Mouse (Mus musculus): ENCODE measurements around the gene Ext2. TPM values are rescaled to one million over a fixed set of nuclear protein-coding genes. Genes with fewer than 3 reads are reported as not detected.
A peak's percentile ranks its signal among the peaks of the same experiment; 100 is the strongest.

Gene Ext2
- polyA plus RNA-seq, 1 experiment from 2014 or later, result 71.3 TPM

DNA sequence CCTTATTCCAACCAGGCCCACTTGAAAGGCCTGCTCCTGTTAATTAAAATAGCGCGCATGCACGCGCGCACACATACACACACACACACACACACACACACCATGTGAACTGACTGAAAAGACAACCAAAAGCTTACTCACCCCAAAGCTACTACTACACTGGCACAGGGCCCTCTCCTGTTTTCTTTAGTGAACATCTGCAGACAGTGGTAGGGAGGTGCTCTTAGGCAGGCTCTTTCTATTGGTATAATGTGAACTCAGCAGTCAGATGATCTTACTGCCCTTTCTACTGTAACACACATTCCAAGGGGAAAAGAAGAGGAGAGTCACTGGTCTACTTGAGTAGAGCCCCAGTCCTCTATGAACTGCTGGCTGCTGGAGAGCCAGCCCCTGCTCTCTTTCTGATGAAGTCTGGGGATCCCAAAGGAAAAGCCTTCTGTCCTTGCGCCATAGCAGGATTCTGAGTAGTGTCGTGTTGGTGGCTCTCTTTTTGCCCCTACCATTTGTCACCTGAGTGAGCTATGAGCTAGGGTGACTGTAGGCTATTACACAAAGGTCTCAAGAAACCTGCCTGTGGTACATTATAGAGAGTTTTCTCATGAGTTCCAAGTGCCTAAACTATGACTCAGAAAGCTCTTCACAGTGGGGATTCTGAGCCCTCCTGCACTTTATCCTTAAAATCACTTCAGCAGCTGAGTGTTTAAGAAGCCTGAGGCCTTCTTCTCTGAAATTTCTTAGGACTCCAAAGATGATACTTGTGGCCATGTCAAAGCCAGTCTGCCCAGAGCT, 45.9 kb downstream of the Ext2 start:
- 0 out of 2 replicates have a peak, but pooled peaks cover 3% of the 10 kb centered on the region for H3K36me3 ChIP-seq (ENCODE audit: control insufficient read depth, insufficient read depth, low read length)
- no peaks in the 10 kb centered on the region for H3K27me3 ChIP-seq (ENCODE audit: control insufficient read depth, insufficient read depth, low read depth, low read length)
- no peak for ATAC-seq
- H3K27ac ChIP-seq (ENCODE audit: low read length), result no peak overlapping the region
- H3K4me3 ChIP-seq (ENCODE audit: low read depth, low read length), result no peak overlapping the region
- no peaks in the 10 kb centered on the region for H3K9me3 ChIP-seq (replicated peaks; ENCODE audit: control insufficient read depth, low read length, poor library complexity, severe bottlenecking)
- no peak overlapping the region for H3K9ac ChIP-seq (ENCODE audit: low read depth, low read length)
- no peak overlapping the region for H3K4me2 ChIP-seq (ENCODE audit: low read length)
- peaks cover 14% of the 10 kb centered on the region; the same call in 1 of the 2 replicates for H3K4me1 ChIP-seq (ENCODE audit: control insufficient read depth, insufficient read depth, low read length)
- WGBS, result 87% methylated on average over 7 of the region's 7 CpGs

DNA sequence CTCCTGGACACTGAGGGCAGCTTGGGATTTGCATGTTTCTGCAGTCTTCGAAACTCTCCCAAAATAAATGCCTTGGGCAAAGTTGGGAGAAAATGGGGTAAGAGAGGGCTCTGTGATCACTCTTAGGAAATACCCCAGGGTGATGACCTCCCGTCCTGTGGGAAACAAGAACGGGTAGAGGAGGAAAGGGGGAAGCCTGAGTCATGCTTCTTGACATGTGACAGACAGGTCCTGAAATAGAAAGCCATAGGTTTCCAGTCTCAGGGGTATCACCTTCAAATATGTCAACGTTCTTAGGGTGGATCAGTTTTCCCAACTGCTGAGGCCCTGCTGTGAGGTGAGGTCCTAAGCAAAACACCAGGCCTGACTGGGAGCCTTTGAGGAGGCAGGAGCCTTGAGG, 46.9 kb downstream of the Ext2 start:
- no peak overlapping the region for H3K4me2 ChIP-seq (ENCODE audit: low read length)
- H3K9ac ChIP-seq (ENCODE audit: low read depth, low read length), result no peak overlapping the region
- no peaks in the 10 kb centered on the region for H3K27me3 ChIP-seq (ENCODE audit: control insufficient read depth, insufficient read depth, low read depth, low read length)
- H3K36me3 ChIP-seq (ENCODE audit: control insufficient read depth, insufficient read depth, low read length), result 0 out of 2 replicates have a peak, but pooled peaks cover 3% of the 10 kb centered on the region
- ATAC-seq, result no peak
- H3K4me3 ChIP-seq (ENCODE audit: low read depth, low read length), result no peak overlapping the region
- peaks cover 14% of the 10 kb centered on the region; the same call in 1 of the 2 replicates for H3K4me1 ChIP-seq (ENCODE audit: control insufficient read depth, insufficient read depth, low read length)
- 55% methylated on average over 4 of the region's 4 CpGs for WGBS
- H3K27ac ChIP-seq (ENCODE audit: low read length), result no peak overlapping the region
- H3K9me3 ChIP-seq (replicated peaks; ENCODE audit: control insufficient read depth, low read length, poor library complexity, severe bottlenecking), result no peaks in the 10 kb centered on the region

- Histone ChIP-seq H3K4me3 (ENCODE audit: low read depth, low read length) (no peak overlapping the region), H3K27ac (ENCODE audit: low read length) (no peak overlapping the region), H3K9ac (ENCODE audit: low read depth, low read length) (no peak overlapping the region), H3K4me1 (ENCODE audit: control insufficient read depth, insufficient read depth, low read length) (peaks cover 12% of the 10 kb centered on the region; the same call in 1 of the 2 replicates), H3K4me2 (ENCODE audit: low read length) (no peak overlapping the region), H3K36me3 (ENCODE audit: control insufficient read depth, insufficient read depth, low read length) (peaks cover 6% of the 10 kb centered on the region; the same call in 1 of the 2 replicates), H3K9me3 (replicated peaks; ENCODE audit: control insufficient read depth, low read length, poor library complexity, severe bottlenecking) (no peaks in the 10 kb centered on the region), H3K27me3 (ENCODE audit: control insufficient read depth, insufficient read depth, low read depth, low read length) (no peaks in the 10 kb centered on the region)
- no peak for ATAC-seq
- WGBS, result 72% methylated on average over 5 of the region's 5 CpGs
Observed at GRCm38 (mm10) chr2:93774946-93775345, 47.4 kb downstream of the Ext2 start.

- Histone ChIP-seq H3K27me3 (ENCODE audit: control insufficient read depth, insufficient read depth, low read depth, low read length) (no peaks in the 10 kb centered on the region), H3K9me3 (replicated peaks; ENCODE audit: control insufficient read depth, low read length, poor library complexity, severe bottlenecking) (no peaks in the 10 kb centered on the region), H3K9ac (ENCODE audit: low read depth, low read length) (no peak overlapping the region), H3K4me2 (ENCODE audit: low read length) (no peak overlapping the region), H3K4me1 (ENCODE audit: control insufficient read depth, insufficient read depth, low read length) (peaks cover 8% of the 10 kb centered on the region; the same call in 1 of the 2 replicates), H3K36me3 (ENCODE audit: control insufficient read depth, insufficient read depth, low read length) (peaks cover 7% of the 10 kb centered on the region; the same call in 1 of the 2 replicates), H3K4me3 (ENCODE audit: low read depth, low read length) (no peak overlapping the region), H3K27ac (ENCODE audit: low read length) (no peak overlapping the region)
- ATAC-seq, result no peak
- WGBS, result 33% methylated on average over 4 of the region's 4 CpGs
Observed at GRCm38 (mm10) chr2:93772765-93773085, 49.6 kb downstream of the Ext2 start.

DNA sequence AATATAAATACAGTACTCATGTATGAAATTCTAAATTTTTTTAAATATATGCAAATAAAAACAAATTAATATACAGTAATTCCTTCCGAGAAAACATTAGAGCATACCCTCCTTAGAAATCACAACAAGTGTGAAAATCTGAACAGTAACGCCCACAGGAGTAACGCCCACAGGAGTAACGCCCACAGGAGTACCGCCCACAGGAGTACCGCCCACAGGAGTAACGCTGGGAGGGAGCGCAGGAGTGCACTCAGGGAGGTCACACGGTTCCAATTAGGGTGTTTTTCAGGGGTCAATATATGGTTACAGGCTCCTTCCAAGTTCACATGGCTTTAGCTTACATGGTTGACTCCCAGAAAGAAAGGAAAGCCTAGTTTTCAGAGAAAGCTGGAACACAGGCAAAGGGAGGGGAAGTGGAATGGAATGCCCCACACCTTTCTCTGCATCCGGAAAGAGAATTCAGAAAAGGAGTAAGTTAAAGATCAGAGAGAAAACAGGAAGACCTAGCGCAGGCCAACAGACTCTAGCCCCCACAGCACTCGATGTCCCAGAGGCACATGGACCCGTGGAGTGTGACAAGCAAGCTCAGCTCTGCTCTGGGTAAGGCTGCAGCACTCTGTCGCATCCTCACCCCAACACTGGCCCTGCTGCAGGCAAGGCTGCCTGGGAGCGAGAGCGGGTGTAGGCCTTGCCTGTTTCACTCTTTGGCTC, 50.2 kb downstream of the Ext2 start:
- Histone ChIP-seq H3K4me3 (ENCODE audit: low read depth, low read length) (no peak overlapping the region), H3K36me3 (ENCODE audit: control insufficient read depth, insufficient read depth, low read length) (peaks cover 7% of the 10 kb centered on the region; the same call in 1 of the 2 replicates), H3K4me1 (ENCODE audit: control insufficient read depth, insufficient read depth, low read length) (peaks cover 8% of the 10 kb centered on the region; the same call in 1 of the 2 replicates), H3K27me3 (ENCODE audit: control insufficient read depth, insufficient read depth, low read depth, low read length) (no peaks in the 10 kb centered on the region), H3K9me3 (replicated peaks; ENCODE audit: control insufficient read depth, low read length, poor library complexity, severe bottlenecking) (no peaks in the 10 kb centered on the region), H3K27ac (ENCODE audit: low read length) (0 out of 2 replicates have a peak overlapping the region, but pooled peaks have one; percentile 14), H3K4me2 (ENCODE audit: low read length) (no peak overlapping the region), H3K9ac (ENCODE audit: low read depth, low read length) (0 out of 2 replicates have a peak overlapping the region, but pooled peaks have one; percentile 26)
- WGBS, result 51% methylated on average over 16 of the region's 16 CpGs
- ATAC-seq, result peak; percentile 67; the same call in 1 of the 2 replicates

DNA sequence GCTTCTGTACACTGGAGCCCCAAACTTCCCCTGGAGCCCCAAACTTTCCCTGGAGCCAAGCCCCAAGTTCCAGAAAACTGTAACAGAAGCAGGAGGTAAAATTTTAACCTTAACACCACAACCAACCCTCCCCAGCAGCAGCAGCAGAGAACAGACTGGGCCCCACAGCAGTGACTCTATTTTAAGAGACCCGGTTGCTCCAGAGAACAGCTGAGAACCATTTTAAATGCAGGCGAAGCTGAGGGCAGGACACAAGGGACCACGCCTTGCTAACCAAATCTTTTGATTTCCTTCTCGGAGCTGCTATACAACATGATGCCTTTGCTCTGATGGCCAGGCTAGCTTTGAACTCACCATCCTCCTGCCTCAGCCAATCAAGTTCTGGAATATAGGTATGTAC, 51.5 kb downstream of the Ext2 start:
- H3K4me2 ChIP-seq (ENCODE audit: low read length), result no peak overlapping the region
- peaks cover 6% of the 10 kb centered on the region; the same call in 1 of the 2 replicates for H3K4me1 ChIP-seq (ENCODE audit: control insufficient read depth, insufficient read depth, low read length)
- H3K27ac ChIP-seq (ENCODE audit: low read length), result no peak overlapping the region
- no peaks in the 10 kb centered on the region for H3K9me3 ChIP-seq (replicated peaks; ENCODE audit: control insufficient read depth, low read length, poor library complexity, severe bottlenecking)
- no peak overlapping the region for H3K9ac ChIP-seq (ENCODE audit: low read depth, low read length)
- 78% methylated on average over 4 of the region's 4 CpGs for WGBS
- no peak for ATAC-seq
- peaks cover 9% of the 10 kb centered on the region; the same call in 1 of the 2 replicates for H3K36me3 ChIP-seq (ENCODE audit: control insufficient read depth, insufficient read depth, low read length)
- H3K4me3 ChIP-seq (ENCODE audit: low read depth, low read length), result no peak overlapping the region
- no peaks in the 10 kb centered on the region for H3K27me3 ChIP-seq (ENCODE audit: control insufficient read depth, insufficient read depth, low read depth, low read length)

DNA sequence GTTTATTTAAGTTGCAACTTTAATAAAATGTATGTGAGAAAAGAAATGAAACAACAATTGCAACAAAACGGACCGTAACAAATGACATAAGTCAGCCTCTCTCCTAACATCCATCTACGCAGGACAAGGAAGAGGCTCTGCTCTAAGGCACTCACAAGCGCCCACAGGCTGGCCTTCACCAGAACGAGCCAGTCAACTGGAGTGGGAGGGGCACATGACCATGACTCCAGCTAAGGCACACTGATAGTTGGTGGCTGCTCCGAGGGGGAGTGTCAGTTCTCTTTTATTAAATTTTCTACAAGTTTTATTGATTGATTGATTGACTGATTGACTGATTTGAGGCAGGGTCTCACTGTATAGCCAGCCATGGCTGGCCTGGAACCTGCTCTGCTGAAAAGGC, 52.5 kb downstream of the Ext2 start:
- H3K4me2 ChIP-seq (ENCODE audit: low read length), result no peak overlapping the region
- no peaks in the 10 kb centered on the region for H3K27me3 ChIP-seq (ENCODE audit: control insufficient read depth, insufficient read depth, low read depth, low read length)
- H3K4me1 ChIP-seq (ENCODE audit: control insufficient read depth, insufficient read depth, low read length), result peaks cover 6% of the 10 kb centered on the region; the same call in 1 of the 2 replicates
- no peak overlapping the region for H3K9ac ChIP-seq (ENCODE audit: low read depth, low read length)
- no peak for ATAC-seq
- no peak overlapping the region for H3K4me3 ChIP-seq (ENCODE audit: low read depth, low read length)
- no peaks in the 10 kb centered on the region for H3K9me3 ChIP-seq (replicated peaks; ENCODE audit: control insufficient read depth, low read length, poor library complexity, severe bottlenecking)
- H3K36me3 ChIP-seq (ENCODE audit: control insufficient read depth, insufficient read depth, low read length), result peaks cover 9% of the 10 kb centered on the region; the same call in 1 of the 2 replicates
- WGBS, result 88% methylated on average over 6 of the region's 6 CpGs
- H3K27ac ChIP-seq (ENCODE audit: low read length), result no peak overlapping the region

- no peak for ATAC-seq
- 85% methylated on average over 5 of the region's 5 CpGs for WGBS
- Histone ChIP-seq H3K4me3 (ENCODE audit: low read depth, low read length) (no peak overlapping the region), H3K27ac (ENCODE audit: low read length) (no peak overlapping the region), H3K9ac (ENCODE audit: low read depth, low read length) (no peak overlapping the region), H3K36me3 (ENCODE audit: control insufficient read depth, insufficient read depth, low read length) (peaks cover 17% of the 10 kb centered on the region), H3K4me2 (ENCODE audit: low read length) (no peak overlapping the region), H3K27me3 (ENCODE audit: control insufficient read depth, insufficient read depth, low read depth, low read length) (no peaks in the 10 kb centered on the region), H3K9me3 (replicated peaks; ENCODE audit: control insufficient read depth, low read length, poor library complexity, severe bottlenecking) (no peaks in the 10 kb centered on the region), H3K4me1 (ENCODE audit: control insufficient read depth, insufficient read depth, low read length) (no peaks in the 10 kb centered on the region)
Observed at GRCm38 (mm10) chr2:93765721-93766120, 56.6 kb downstream of the Ext2 start.

- Histone ChIP-seq H3K9ac (ENCODE audit: low read depth, low read length) (no peak overlapping the region), H3K4me2 (ENCODE audit: low read length) (no peak overlapping the region), H3K27ac (ENCODE audit: low read length) (no peak overlapping the region), H3K4me1 (ENCODE audit: control insufficient read depth, insufficient read depth, low read length) (no peaks in the 10 kb centered on the region), H3K27me3 (ENCODE audit: control insufficient read depth, insufficient read depth, low read depth, low read length) (no peaks in the 10 kb centered on the region), H3K9me3 (replicated peaks; ENCODE audit: control insufficient read depth, low read length, poor library complexity, severe bottlenecking) (no peaks in the 10 kb centered on the region), H3K4me3 (ENCODE audit: low read depth, low read length) (no peak overlapping the region), H3K36me3 (ENCODE audit: control insufficient read depth, insufficient read depth, low read length) (peaks cover 15% of the 10 kb centered on the region)
- 88% methylated on average over 3 of the region's 3 CpGs for WGBS
- ATAC-seq, result no peak
Observed at GRCm38 (mm10) chr2:93764211-93764610, 58.2 kb downstream of the Ext2 start.
